Mouse (Mus musculus) hindbrain, embryonic 10.5 days (tissue): ENCODE data around the gene Sgsh. TPM values are rescaled to one million over a fixed set of nuclear protein-coding genes. Genes with fewer than 3 reads are reported as not detected.
A peak's percentile ranks its signal among the peaks of the same experiment; 100 is the strongest.
"Not testable (repeated sequence)": the region's sequence is repeated elsewhere in the genome, so short reads cannot be mapped to it uniquely, and the experiment has no call there.

Experiments used
- DNase-seq: peaks from one replicate; pipeline ENCODE4 v3.0.0-alpha.2; 2017; ENCODE audit warnings: low spot score
- H3K27ac ChIP-seq: fragments of 300-500 bp; sonication (generic); 2 replicates; pipeline ENCODE4 v1.5.1; 2016; ENCODE audit warnings: mild to moderate bottlenecking, moderate library complexity
- H3K27me3 ChIP-seq: fragments of 300-500 bp; sonication (generic); 2 replicates; pipeline ENCODE4 v1.6.1; 2016; ENCODE audit warnings: mild to moderate bottlenecking; ENCODE audit not compliant: poor library complexity, insufficient read depth, severe bottlenecking
- H3K36me3 ChIP-seq: fragments of 300-500 bp; sonication (generic); 2 replicates; pipeline ENCODE4 v1.6.1; 2016; ENCODE audit warnings: mild to moderate bottlenecking, moderate library complexity
- H3K4me1 ChIP-seq: fragments of 300-500 bp; sonication (generic); replicated peaks from 2 replicates; pipeline ENCODE4 v1.6.1; 2016; ENCODE audit warnings: mild to moderate bottlenecking
- H3K4me3 ChIP-seq: fragments of 300-500 bp; sonication (generic); 2 replicates; pipeline ENCODE4 v1.5.1; 2016; ENCODE audit warnings: mild to moderate bottlenecking, moderate library complexity
- H3K9me3 ChIP-seq: fragments of 300-500 bp; sonication (generic); 2 replicates; pipeline ENCODE4 v1.6.1; 2016; ENCODE audit warnings: mild to moderate bottlenecking, moderate library complexity
- WGBS: fragments of 180-500 bp; shearing (Covaris S2); methylation state at CpG from one replicate; pipeline ENCODE4 v1.1.7; 2016; 5-methylcytosine and 5-hydroxymethylcytosine counted together
- polyA plus RNA-seq: library from polyadenylated mRNA; unstranded; fragments of >200 nt; fragmentation: Nextera tagmentation; extraction: Ambion mirVana; gene quantifications from 2 replicates; pipeline ENCODE4 v1.2.1, GENCODE M21; 2016

Sgsh gene
- polyA plus RNA-seq, 1 experiment from 2014 or later = 6.8 TPM

- peak; percentile 59 for DNase-seq
- H3K27ac ChIP-seq = peak overlapping the region; percentile 77
- no peaks in the 10 kb centered on the region for H3K36me3 ChIP-seq
- H3K4me3 ChIP-seq = peak overlapping the region; percentile 68
- peaks cover 81% of the 10 kb centered on the region for H3K27me3 ChIP-seq
- WGBS = 3% methylated on average over 53 of the region's 53 CpGs
- H3K4me1 ChIP-seq = peaks cover 40% of the 10 kb centered on the region
- H3K9me3 ChIP-seq = no peaks in the 10 kb centered on the region
Observed at GRCm38 (mm10) chr11:119390271-119391231, 35.2 kb upstream of the Sgsh start.

GRCm38 (mm10) chr11:119389851-119390270 is 34.5 kb upstream of the Sgsh start:
- DNase-seq = peak; percentile 78
- Histone ChIP-seq H3K27me3 (peaks cover 74% of the 10 kb centered on the region), H3K27ac (peak overlapping the region; percentile 77), H3K9me3 (no peaks in the 10 kb centered on the region), H3K36me3 (no peaks in the 10 kb centered on the region), H3K4me3 (peak overlapping the region; percentile 68), H3K4me1 (peaks cover 37% of the 10 kb centered on the region)
- under 1% methylated on average over 35 of the region's 35 CpGs for WGBS

GRCm38 (mm10) chr11:119387273-119387672 is 31.9 kb upstream of the Sgsh start:
- H3K9me3 ChIP-seq, H3K36me3 ChIP-seq, DNase-seq, H3K27ac ChIP-seq, H3K4me3 ChIP-seq: not testable (repeated sequence)
- peaks cover 25% of the 10 kb centered on the region for H3K4me1 ChIP-seq
- H3K27me3 ChIP-seq = peaks cover 48% of the 10 kb centered on the region
- WGBS = 30% methylated on average over 3 of the region's 3 CpGs

GRCm38 (mm10) chr11:119386306-119386705 is 31.0 kb upstream of the Sgsh start:
- 94% methylated on average over 5 of the region's 5 CpGs for WGBS
- H3K9me3 ChIP-seq = no peaks in the 10 kb centered on the region

GRCm38 (mm10) chr11:119384904-119385303 is 29.6 kb upstream of the Sgsh start:
- 80% methylated on average over 4 of the region's 4 CpGs for WGBS
- H3K4me1 ChIP-seq = peaks cover 6% of the 10 kb centered on the region
- H3K36me3 ChIP-seq = peaks cover 6% of the 10 kb centered on the region
- no peak for DNase-seq
- no peaks in the 10 kb centered on the region for H3K9me3 ChIP-seq
- H3K27me3 ChIP-seq = peaks cover 24% of the 10 kb centered on the region
- no peak overlapping the region for H3K4me3 ChIP-seq
- H3K27ac ChIP-seq = no peak overlapping the region

More at GRCm38 (mm10) chr11:119386306-119386705, 31.0 kb upstream of the Sgsh start:
- DNase-seq = no peak
- Histone ChIP-seq H3K36me3 (no peaks in the 10 kb centered on the region), H3K27me3 (peaks cover 38% of the 10 kb centered on the region), H3K27ac (no peak overlapping the region), H3K4me1 (peaks cover 19% of the 10 kb centered on the region), H3K4me3 (no peak overlapping the region)

GRCm38 (mm10) chr11:119382338-119382850 is 27.1 kb upstream of the Sgsh start:
- H3K9me3 ChIP-seq = no peaks in the 10 kb centered on the region
- DNase-seq = no peak
- no peaks in the 10 kb centered on the region for H3K4me1 ChIP-seq
- 75% methylated on average over 6 of the region's 6 CpGs for WGBS
- peaks cover 28% of the 10 kb centered on the region for H3K36me3 ChIP-seq
- no peaks in the 10 kb centered on the region; the same call in none of the 2 replicates for H3K27me3 ChIP-seq
- no peak overlapping the region for H3K4me3 ChIP-seq
- no peak overlapping the region for H3K27ac ChIP-seq

- Histone ChIP-seq H3K27ac (no peak overlapping the region), H3K36me3 (peaks cover 32% of the 10 kb centered on the region), H3K27me3 (no peaks in the 10 kb centered on the region), H3K4me1 (no peaks in the 10 kb centered on the region), H3K9me3 (no peaks in the 10 kb centered on the region), H3K4me3 (no peak overlapping the region)
- no peak for DNase-seq
- 87% methylated on average over 9 of the region's 9 CpGs for WGBS
Observed at GRCm38 (mm10) chr11:119381631-119382337, 26.4 kb upstream of the Sgsh start.

- H3K27ac ChIP-seq = no peak overlapping the region
- no peaks in the 10 kb centered on the region for H3K27me3 ChIP-seq
- no peak for DNase-seq
- WGBS = 92% methylated on average over 1 of the region's 1 CpGs
- no peaks in the 10 kb centered on the region for H3K4me1 ChIP-seq
- H3K9me3 ChIP-seq = no peaks in the 10 kb centered on the region
- no peak overlapping the region for H3K4me3 ChIP-seq
- peaks cover 32% of the 10 kb centered on the region for H3K36me3 ChIP-seq
Observed at GRCm38 (mm10) chr11:119378551-119378950, 23.2 kb upstream of the Sgsh start.

- H3K4me1 ChIP-seq = no peaks in the 10 kb centered on the region
- 93% methylated on average over 11 of the region's 11 CpGs for WGBS
- H3K4me3 ChIP-seq = no peak overlapping the region
- DNase-seq = no peak
- no peaks in the 10 kb centered on the region for H3K9me3 ChIP-seq
- H3K27me3 ChIP-seq = no peaks in the 10 kb centered on the region
- peaks cover 32% of the 10 kb centered on the region for H3K36me3 ChIP-seq
- H3K27ac ChIP-seq = no peak overlapping the region
Observed at GRCm38 (mm10) chr11:119377326-119377725, 22.0 kb upstream of the Sgsh start.

GRCm38 (mm10) chr11:119375425-119375824 is 20.1 kb upstream of the Sgsh start:
- no peaks in the 10 kb centered on the region for H3K27me3 ChIP-seq
- no peak overlapping the region for H3K27ac ChIP-seq
- H3K4me1 ChIP-seq = no peaks in the 10 kb centered on the region
- no peak overlapping the region for H3K4me3 ChIP-seq
- H3K36me3 ChIP-seq = peaks cover 31% of the 10 kb centered on the region
- 85% methylated on average over 6 of the region's 6 CpGs for WGBS
- H3K9me3 ChIP-seq = no peaks in the 10 kb centered on the region
- no peak for DNase-seq

GRCm38 (mm10) chr11:119363534-119364145 is 8.3 kb upstream of the Sgsh start:
- Histone ChIP-seq H3K27me3 (no peaks in the 10 kb centered on the region), H3K36me3 (peaks cover 69% of the 10 kb centered on the region), H3K4me1 (peaks cover 20% of the 10 kb centered on the region), H3K27ac (peak overlapping the region; percentile 78), H3K4me3 (peak overlapping the region; percentile 39), H3K9me3 (no peaks in the 10 kb centered on the region)
- peak; percentile 79 for DNase-seq
- WGBS = 29% methylated on average over 11 of the region's 11 CpGs

GRCm38 (mm10) chr11:119362769-119363533 is 7.6 kb upstream of the Sgsh start:
- Histone ChIP-seq H3K27me3 (no peaks in the 10 kb centered on the region), H3K4me1 (peaks cover 20% of the 10 kb centered on the region), H3K36me3 (peaks cover 66% of the 10 kb centered on the region), H3K4me3 (peak overlapping the region; percentile 39), H3K9me3 (no peaks in the 10 kb centered on the region), H3K27ac (peak overlapping the region; percentile 78)
- 34% methylated on average over 11 of the region's 11 CpGs for WGBS
- DNase-seq = peak; percentile 16
